Mouse (Mus musculus) heart, embryonic 12.5 days (tissue): ENCODE measurements around the gene Ipcef1. TPM values are rescaled to one million over a fixed set of nuclear protein-coding genes. Genes with fewer than 3 reads are reported as not detected.

Source experiments
- ATAC-seq: fragments of 200-750 bp; cut with Nextera tagmentation; 2 replicates; pipeline ENCODE4 v1.8.0; 2017; ENCODE audit warnings: moderate TSS enrichment, moderate library complexity; ENCODE audit not compliant: insufficient number of reproducible peaks, low FRiP score
- H3K27ac ChIP-seq: fragments of 300-500 bp; sonication (generic); 2 replicates; pipeline ENCODE4 v1.5.1; 2016; ENCODE audit warnings: mild to moderate bottlenecking, moderate library complexity; ENCODE audit not compliant: poor library complexity, severe bottlenecking
- H3K27me3 ChIP-seq: fragments of 300-500 bp; sonication (generic); replicated peaks from 2 replicates; pipeline ENCODE4 v1.6.1; 2016; ENCODE audit warnings: mild to moderate bottlenecking, moderate library complexity
- H3K36me3 ChIP-seq: fragments of 300-500 bp; sonication (generic); 2 replicates; pipeline ENCODE4 v1.6.1; 2016; ENCODE audit warnings: mild to moderate bottlenecking, moderate library complexity
- H3K4me1 ChIP-seq: fragments of 300-500 bp; sonication (generic); replicated peaks from 2 replicates; pipeline ENCODE4 v1.6.1; 2016; ENCODE audit warnings: mild to moderate bottlenecking
- H3K4me2 ChIP-seq: fragments of 300-500 bp; sonication (generic); 2 replicates; pipeline ENCODE4 v1.6.1; 2016; ENCODE audit warnings: mild to moderate bottlenecking, moderate library complexity
- H3K4me3 ChIP-seq: fragments of 300-500 bp; sonication (generic); 2 replicates; pipeline ENCODE4 v1.5.1; 2016; ENCODE audit warnings: mild to moderate bottlenecking
- H3K9ac ChIP-seq: fragments of 300-500 bp; sonication (generic); 2 replicates; pipeline ENCODE4 v1.6.1; 2016; ENCODE audit warnings: mild to moderate bottlenecking, moderate library complexity
- H3K9me3 ChIP-seq: fragments of 300-500 bp; sonication (generic); replicated peaks from 2 replicates; pipeline ENCODE4 v1.6.1; 2016; ENCODE audit warnings: mild to moderate bottlenecking, moderate library complexity
- WGBS: fragments of 180-500 bp; shearing (Covaris S2); methylation state at CpG from one replicate; pipeline ENCODE4 v1.1.7; 2016; 5-methylcytosine and 5-hydroxymethylcytosine counted together
- polyA plus RNA-seq: library from polyadenylated mRNA; unstranded; fragments of >200 nt; fragmentation: Nextera tagmentation; extraction: Ambion mirVana; gene quantifications from 2 replicates; pipeline ENCODE4 v1.2.1, GENCODE M21; 2016

Gene Ipcef1
- polyA plus RNA-seq, 1 experiment from 2014 or later = 0.08 TPM

GRCm38 (mm10) chr10:6967588-6968242 lies 84.6 kb downstream of the Ipcef1 start:
- Histone ChIP-seq H3K4me1 (no peaks in the 10 kb centered on the region), H3K27me3 (no peaks in the 10 kb centered on the region), H3K9me3 (no peaks in the 10 kb centered on the region), H3K36me3 (no peaks in the 10 kb centered on the region), H3K27ac (no peak overlapping the region), H3K4me2 (no peak overlapping the region), H3K9ac (no peak overlapping the region), H3K4me3 (no peak overlapping the region)
- WGBS = 76% methylated on average over 8 of the region's 8 CpGs
- ATAC-seq = no peak

GRCm38 (mm10) chr10:6958791-6959190 lies 93.5 kb downstream of the Ipcef1 start:
- H3K4me2 ChIP-seq = no peak overlapping the region
- 69% methylated on average over 5 of the region's 5 CpGs for WGBS
- H3K27me3 ChIP-seq = no peaks in the 10 kb centered on the region
- H3K4me1 ChIP-seq = no peaks in the 10 kb centered on the region
- no peak overlapping the region for H3K9ac ChIP-seq
- H3K27ac ChIP-seq = no peak overlapping the region
- no peaks in the 10 kb centered on the region for H3K9me3 ChIP-seq
- H3K36me3 ChIP-seq = no peaks in the 10 kb centered on the region
- no peak for ATAC-seq
- H3K4me3 ChIP-seq = no peak overlapping the region

- Histone ChIP-seq H3K27me3 (no peaks in the 10 kb centered on the region), H3K9me3 (no peaks in the 10 kb centered on the region), H3K9ac (no peak overlapping the region), H3K27ac (no peak overlapping the region), H3K4me3 (no peak overlapping the region), H3K4me1 (no peaks in the 10 kb centered on the region), H3K4me2 (no peak overlapping the region), H3K36me3 (no peaks in the 10 kb centered on the region)
- 74% methylated on average over 2 of the region's 2 CpGs for WGBS
- ATAC-seq = no peak
These were observed 95.9 kb downstream of the Ipcef1 start for GRCm38 (mm10) chr10:6956357-6956756.

DNA sequence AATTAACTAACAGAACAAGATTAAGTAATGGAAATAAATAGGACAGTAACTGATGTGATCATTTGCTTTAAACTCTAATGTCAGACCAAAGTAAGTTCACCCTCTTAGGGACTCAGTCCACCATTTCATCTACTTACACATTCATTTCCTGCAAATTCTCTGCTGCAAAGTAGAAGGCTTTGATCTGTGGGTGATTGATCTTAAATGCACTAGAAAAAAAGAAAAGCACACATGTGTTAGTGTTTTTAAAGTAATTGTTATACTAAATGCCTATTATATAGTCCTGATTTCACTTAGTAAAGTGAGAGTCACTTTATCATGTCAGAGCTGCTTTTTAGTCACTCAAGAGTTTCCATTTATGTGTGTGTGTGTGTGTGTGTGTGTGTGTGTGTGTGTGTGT lies 97.7 kb downstream of the Ipcef1 start:
- H3K27ac ChIP-seq = no peak overlapping the region
- no peak overlapping the region for H3K4me2 ChIP-seq
- no peaks in the 10 kb centered on the region for H3K4me1 ChIP-seq
- H3K27me3 ChIP-seq = no peaks in the 10 kb centered on the region
- no peak for ATAC-seq
- no peak overlapping the region for H3K9ac ChIP-seq
- no peaks in the 10 kb centered on the region for H3K9me3 ChIP-seq
- H3K36me3 ChIP-seq = no peaks in the 10 kb centered on the region
- H3K4me3 ChIP-seq = no peak overlapping the region

GRCm38 (mm10) chr10:6953115-6953514 lies 99.2 kb downstream of the Ipcef1 start:
- H3K4me1 ChIP-seq = no peaks in the 10 kb centered on the region
- H3K4me3 ChIP-seq = no peak overlapping the region
- H3K9me3 ChIP-seq = no peaks in the 10 kb centered on the region
- no peak for ATAC-seq
- H3K27ac ChIP-seq = no peak overlapping the region
- H3K36me3 ChIP-seq = no peaks in the 10 kb centered on the region
- no peaks in the 10 kb centered on the region for H3K27me3 ChIP-seq
- H3K9ac ChIP-seq = no peak overlapping the region
- WGBS = 57% methylated on average over 1 of the region's 1 CpGs
- H3K4me2 ChIP-seq = no peak overlapping the region

- no peaks in the 10 kb centered on the region for H3K4me1 ChIP-seq
- no peak for ATAC-seq
- 74% methylated on average over 4 of the region's 4 CpGs for WGBS
These were observed 115.4 kb downstream of the Ipcef1 start for GRCm38 (mm10) chr10:6936671-6937425.

GRCm38 (mm10) chr10:6934776-6935175 lies 117.5 kb downstream of the Ipcef1 start:
- 70% methylated on average over 3 of the region's 3 CpGs for WGBS
- Histone ChIP-seq H3K9me3 (no peaks in the 10 kb centered on the region; the same call in 1 of the 2 replicates), H3K9ac (no peak overlapping the region), H3K4me2 (no peak overlapping the region), H3K36me3 (no peaks in the 10 kb centered on the region), H3K27ac (no peak overlapping the region), H3K4me3 (no peak overlapping the region), H3K27me3 (no peaks in the 10 kb centered on the region), H3K4me1 (no peaks in the 10 kb centered on the region)
- ATAC-seq = no peak

More at GRCm38 (mm10) chr10:6936671-6937425, 115.4 kb downstream of the Ipcef1 start:
- no peak overlapping the region for H3K4me2 ChIP-seq
- no peaks in the 10 kb centered on the region for H3K27me3 ChIP-seq
- H3K9me3 ChIP-seq = no peaks in the 10 kb centered on the region; the same call in 1 of the 2 replicates
- H3K9ac ChIP-seq = no peak overlapping the region
- no peak overlapping the region for H3K27ac ChIP-seq
- no peaks in the 10 kb centered on the region for H3K36me3 ChIP-seq
- H3K4me3 ChIP-seq = no peak overlapping the region

GRCm38 (mm10) chr10:6930889-6931288 lies 121.4 kb downstream of the Ipcef1 start:
- H3K27ac ChIP-seq = no peak overlapping the region
- no peak for ATAC-seq
- no peaks in the 10 kb centered on the region for H3K36me3 ChIP-seq
- H3K4me3 ChIP-seq = no peak overlapping the region
- no peak overlapping the region for H3K4me2 ChIP-seq
- H3K4me1 ChIP-seq = no peaks in the 10 kb centered on the region
- no peaks in the 10 kb centered on the region for H3K27me3 ChIP-seq
- H3K9ac ChIP-seq = no peak overlapping the region
- H3K9me3 ChIP-seq = no peaks in the 10 kb centered on the region
- WGBS = 56% methylated on average over 2 of the region's 2 CpGs

DNA sequence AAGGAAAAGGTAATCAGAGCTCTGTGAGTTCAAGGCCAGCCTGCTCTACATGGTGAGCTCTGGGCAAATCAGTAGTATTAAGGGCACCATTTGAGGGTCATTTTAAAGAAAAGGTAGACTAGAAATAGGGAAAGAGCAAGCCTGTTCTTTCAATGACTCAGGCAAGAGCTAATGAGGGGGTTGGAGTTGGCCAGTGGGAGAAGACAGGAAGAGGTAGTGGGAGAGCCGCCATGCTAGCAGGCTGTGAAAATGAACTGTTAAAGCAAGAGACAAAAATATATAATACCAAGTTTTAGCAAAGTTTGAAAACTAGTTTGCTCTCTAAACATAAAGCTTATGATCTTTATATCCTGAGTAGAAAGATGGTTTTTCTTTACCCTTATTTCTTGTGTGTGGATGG lies 121.9 kb downstream of the Ipcef1 start:
- no peak for ATAC-seq
- Histone ChIP-seq H3K36me3 (no peaks in the 10 kb centered on the region), H3K4me3 (no peak overlapping the region), H3K4me2 (no peak overlapping the region), H3K4me1 (no peaks in the 10 kb centered on the region), H3K27ac (no peak overlapping the region), H3K9me3 (no peaks in the 10 kb centered on the region), H3K27me3 (no peaks in the 10 kb centered on the region), H3K9ac (no peak overlapping the region)
- 81% methylated on average over 1 of the region's 1 CpGs for WGBS

DNA sequence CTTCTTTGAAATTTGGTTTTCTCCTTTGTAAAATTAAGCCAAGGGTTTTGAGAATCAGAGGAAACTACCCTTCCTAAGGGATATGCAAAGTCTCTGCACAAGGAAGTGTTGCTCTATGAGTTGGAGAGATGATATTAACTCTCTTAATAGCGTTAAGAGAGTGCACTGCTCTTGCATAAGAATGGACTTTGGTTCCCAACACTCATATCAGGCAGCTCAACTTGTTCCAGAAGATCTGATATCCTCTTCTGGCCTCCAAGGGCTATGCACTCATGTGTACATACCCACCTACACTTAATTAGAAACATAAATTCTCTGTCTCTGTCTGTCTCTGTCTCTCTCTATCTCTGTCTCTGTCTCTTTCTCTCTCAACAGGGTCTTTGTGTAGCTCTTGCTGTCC lies 123.4 kb downstream of the Ipcef1 start:
- 43% methylated on average over 1 of the region's 1 CpGs for WGBS
- no peak for ATAC-seq
- no peaks in the 10 kb centered on the region for H3K27me3 ChIP-seq
- H3K9ac ChIP-seq = no peak overlapping the region
- no peak overlapping the region for H3K27ac ChIP-seq
- H3K36me3 ChIP-seq = no peaks in the 10 kb centered on the region
- H3K4me2 ChIP-seq = no peak overlapping the region
- no peaks in the 10 kb centered on the region for H3K4me1 ChIP-seq
- no peak overlapping the region for H3K4me3 ChIP-seq
- H3K9me3 ChIP-seq = no peaks in the 10 kb centered on the region

- no peak for ATAC-seq
- WGBS = 73% methylated on average over 4 of the region's 4 CpGs
These were observed 124.6 kb downstream of the Ipcef1 start for GRCm38 (mm10) chr10:6927600-6928223.

More at GRCm38 (mm10) chr10:6927600-6928223, 124.6 kb downstream of the Ipcef1 start:
- Histone ChIP-seq H3K27ac (no peak overlapping the region), H3K27me3 (no peaks in the 10 kb centered on the region), H3K4me2 (no peak overlapping the region), H3K9ac (no peak overlapping the region), H3K4me3 (no peak overlapping the region), H3K4me1 (no peaks in the 10 kb centered on the region), H3K36me3 (no peaks in the 10 kb centered on the region), H3K9me3 (no peaks in the 10 kb centered on the region)
